In genomic region chr16:34691156-34691555, GRCm38 (mm10) we compare ENCODE assay signal across 8 mouse cellular contexts. TPM values are rescaled to one million over a fixed set of nuclear protein-coding genes. Genes with fewer than 3 reads are reported as not detected.
DNase-seq lines count a peak whose midpoint lies in the region; ATAC-seq and TF ChIP-seq lines count a peak whose summit lies in the region.

No protein-coding gene starts in this region.

- peak overlapping the region; percentile 99 for H3K4me3 ChIP-seq in kidney, adult 2 months (ENCODE audit: insufficient read depth, low read depth, low read length)
- peak overlapping the region; percentile 68 for H3K4me3 ChIP-seq in forebrain, embryonic 13.5 days
- peak overlapping the region; percentile 64 for H3K4me3 ChIP-seq in limb, embryonic 15.5 days
- peak overlapping the region; percentile 43 for H3K4me3 ChIP-seq in neural tube, embryonic 14.5 days (ENCODE audit: low read depth, low read length)

- peak overlapping the region; percentile 71 for H3K4me2 ChIP-seq in forebrain, embryonic 13.5 days
- H3K4me2 ChIP-seq in limb, embryonic 15.5 days = peak overlapping the region; percentile 75
- H3K4me2 ChIP-seq in neural tube, embryonic 14.5 days (ENCODE audit: low read depth, low read length) = peak overlapping the region; percentile 94

- DNase-seq in kidney, adult 2 months = peak; percentile 15
- DNase-seq in kidney, adult 11 months = no peak
- DNase-seq in ZHBTc4 (ENCODE audit: low read depth, low spot score) = peak; percentile 50
- no peak for DNase-seq in right cerebral cortex, postnatal 4 days
- no peak for DNase-seq in left cerebral cortex, adult 18-20 months (ENCODE audit: low spot score in 2 of 2)

- H3K9ac ChIP-seq in forebrain, embryonic 13.5 days = peak overlapping the region; percentile 79
- peak overlapping the region; percentile 60 for H3K9ac ChIP-seq in limb, embryonic 15.5 days
- H3K9ac ChIP-seq in neural tube, embryonic 14.5 days (replicated peaks; ENCODE audit: low read depth, low read length) = peak overlapping the region; percentile 61

- H3K4me1 ChIP-seq in kidney, adult 2 months (ENCODE audit: control insufficient read depth, insufficient read depth, low read length) = 0 out of 2 replicates have a peak, but pooled peaks cover 4% of the 10 kb centered on the region
- H3K4me1 ChIP-seq in forebrain, embryonic 13.5 days = peaks cover 7% of the 10 kb centered on the region
- peaks cover 6% of the 10 kb centered on the region for H3K4me1 ChIP-seq in limb, embryonic 15.5 days
- peaks cover 7% of the 10 kb centered on the region for H3K4me1 ChIP-seq in neural tube, embryonic 14.5 days (ENCODE audit: control insufficient read depth, insufficient read depth, low read length)

- H3K27ac ChIP-seq in kidney, adult 2 months (ENCODE audit: insufficient read depth, low read depth, low read length) = no peak overlapping the region
- peak overlapping the region; percentile 85; the same call in 1 of the 2 replicates for H3K27ac ChIP-seq in forebrain, embryonic 13.5 days
- H3K27ac ChIP-seq in limb, embryonic 15.5 days = peak overlapping the region; percentile 87
- H3K27ac ChIP-seq in neural tube, embryonic 14.5 days (ENCODE audit: low read depth, low read length) = peak overlapping the region; percentile 23; the same call in 1 of the 2 replicates

- no peak for ATAC-seq in forebrain, embryonic 13.5 days
- no peak for ATAC-seq in limb, embryonic 15.5 days (ENCODE audit: insufficient number of reproducible peaks, low FRiP score, low TSS enrichment, low read depth)
- peak; percentile 9; the same call in 1 of the 2 replicates for ATAC-seq in neural tube, embryonic 14.5 days (ENCODE audit: low read depth)

- no peaks in the 10 kb centered on the region for H3K36me3 ChIP-seq in kidney, adult 2 months (ENCODE audit: control insufficient read depth, insufficient read depth, low read length)
- H3K36me3 ChIP-seq in forebrain, embryonic 13.5 days (ENCODE audit: poor library complexity, severe bottlenecking) = 0 out of 2 replicates have a peak, but pooled peaks cover 6% of the 10 kb centered on the region
- no peaks in the 10 kb centered on the region for H3K36me3 ChIP-seq in limb, embryonic 15.5 days
- H3K36me3 ChIP-seq in neural tube, embryonic 14.5 days (ENCODE audit: control insufficient read depth, insufficient read depth, low read length) = no peaks in the 10 kb centered on the region

- 12% methylated on average over 11 of the region's 11 CpGs for WGBS in kidney, adult 2 months
- 9% methylated on average over 11 of the region's 11 CpGs for WGBS in forebrain, embryonic 13.5 days
- WGBS in limb, embryonic 15.5 days = 9% methylated on average over 11 of the region's 11 CpGs
- WGBS in neural tube, embryonic 14.5 days = 9% methylated on average over 11 of the region's 11 CpGs

- no peak for TF ChIP-seq POLR2A in kidney, adult 2 months (IDR thresholded peaks at IDR 0.05; ENCODE audit: low read depth, low read length)

- H3K9me3 ChIP-seq in forebrain, embryonic 13.5 days (replicated peaks) = no peaks in the 10 kb centered on the region
- no peaks in the 10 kb centered on the region for H3K9me3 ChIP-seq in limb, embryonic 15.5 days
- no peaks in the 10 kb centered on the region for H3K9me3 ChIP-seq in neural tube, embryonic 14.5 days (ENCODE audit: control insufficient read depth, low read length)

- H3K27me3 ChIP-seq in kidney, adult 2 months (replicated peaks; ENCODE audit: control insufficient read depth, insufficient read depth, low read length) = no peaks in the 10 kb centered on the region
- H3K27me3 ChIP-seq in forebrain, embryonic 13.5 days = no peaks in the 10 kb centered on the region
- no peaks in the 10 kb centered on the region for H3K27me3 ChIP-seq in limb, embryonic 15.5 days
- H3K27me3 ChIP-seq in neural tube, embryonic 14.5 days (ENCODE audit: control insufficient read depth, insufficient read depth, low read length) = no peaks in the 10 kb centered on the region

- TF ChIP-seq CTCF in kidney, adult 2 months (conservative IDR thresholded peaks at IDR 0.05; ENCODE audit: insufficient read depth, insufficient read length, low read depth, low read length) = no peak

RNA-seq across cellular contexts. Expression of gene Ccdc14, which starts 0.7 kb away (rescaled TPM):
- 0.88 and 0.91 TPM in 2 replicates for polyA plus RNA-seq in kidney, adult 2 months (2012; rRNA removed)
- polyA plus RNA-seq in forebrain, embryonic 13.5 days (2015; fragmentation: Nextera tagmentation; extraction: Ambion mirVana) = 6.4 and 8.0 TPM in 2 replicates
- polyA plus RNA-seq in limb, embryonic 15.5 days (2015; fragmentation: Nextera tagmentation; extraction: Ambion mirVana) = 4.8 and 5.0 TPM in 2 replicates
- polyA plus RNA-seq in neural tube, embryonic 14.5 days (2014; fragmentation: Nextera tagmentation; extraction: Ambion mirVana) = 4.2 and 5.2 TPM in 2 replicates
- total RNA-seq in left cerebral cortex, adult 18-20 months (2021) = 1 to 10 TPM; 2.6 to 2.9 TPM

RNA-seq across cellular contexts. Expression of gene Ropn1, which starts 41.4 kb away (rescaled TPM):
- polyA plus RNA-seq in kidney, adult 2 months (2012; rRNA removed) = 0.41 TPM in 1 of 2 replicates, not detected in the other
- not detected in 2 replicates for polyA plus RNA-seq in forebrain, embryonic 13.5 days (2015; fragmentation: Nextera tagmentation; extraction: Ambion mirVana)
- polyA plus RNA-seq in limb, embryonic 15.5 days (2015; fragmentation: Nextera tagmentation; extraction: Ambion mirVana) = not detected in 2 replicates
- not detected in 2 replicates for polyA plus RNA-seq in neural tube, embryonic 14.5 days (2014; fragmentation: Nextera tagmentation; extraction: Ambion mirVana)
- total RNA-seq in left cerebral cortex, adult 18-20 months (2021) = not detected

RNA-seq across cellular contexts. Expression of gene Mylk, which starts 53.9 kb away (rescaled TPM):
- 64.7 and 77.2 TPM in 2 replicates for polyA plus RNA-seq in kidney, adult 2 months (2012; rRNA removed)
- polyA plus RNA-seq in forebrain, embryonic 13.5 days (2015; fragmentation: Nextera tagmentation; extraction: Ambion mirVana) = 3.7 TPM in 2 replicates
- polyA plus RNA-seq in limb, embryonic 15.5 days (2015; fragmentation: Nextera tagmentation; extraction: Ambion mirVana) = 11.8 and 13.7 TPM in 2 replicates
- 1.5 and 3.8 TPM in 2 replicates for polyA plus RNA-seq in neural tube, embryonic 14.5 days (2014; fragmentation: Nextera tagmentation; extraction: Ambion mirVana)
- total RNA-seq in left cerebral cortex, adult 18-20 months (2021) = 10 to 100 TPM; 13.8 to 15.7 TPM

Comparison
In these comparisons a context has a peak if more than half of its experiments do, and no peak if none do; other contexts are left out.
1. DNase-seq: peak in kidney, adult 2 months (single experiment) and ZHBTc4 (single experiment); none in kidney, adult 11 months (single experiment), right cerebral cortex, postnatal 4 days (single experiment) and left cerebral cortex, adult 18-20 months (0 of 2).
2. H3K4me3 ChIP-seq: peak in every context shown above with its lines; median percentile 99 in kidney, adult 2 months; 68 in forebrain, embryonic 13.5 days; 64 in limb, embryonic 15.5 days; 43 in neural tube, embryonic 14.5 days.
3. Peak in every context shown above with its lines, with median percentiles within 50 percentile points of each other: H3K4me2 ChIP-seq and H3K9ac ChIP-seq.